Mouse (Mus musculus): ENCODE data around the gene Bpi. TPM values are rescaled to one million over a fixed set of nuclear protein-coding genes. Genes with fewer than 3 reads are reported as not detected.

The Bpi gene
- polyA plus RNA-seq (2016; fragmentation: Nextera tagmentation; extraction: Ambion mirVana): not detected in 2 replicates

DNA sequence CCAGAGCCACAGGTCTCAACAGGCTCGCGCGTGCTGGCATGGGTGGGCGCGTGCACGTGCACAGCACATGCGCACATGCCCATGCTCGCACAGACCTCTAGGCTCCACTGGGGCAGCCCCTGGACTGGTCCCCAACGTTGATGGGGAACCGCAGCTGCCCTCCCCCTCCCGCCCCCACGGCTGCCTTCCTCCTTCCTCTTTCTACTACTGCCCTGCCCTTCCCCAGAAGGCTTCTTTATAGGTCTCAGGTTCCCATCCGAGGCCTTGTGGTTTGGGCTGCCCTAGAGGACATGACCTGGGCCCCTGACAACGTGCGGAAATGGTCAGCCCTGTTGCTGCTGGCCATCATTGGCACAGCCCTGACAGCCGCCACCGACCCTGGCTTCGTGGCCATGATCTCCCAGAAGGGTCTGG is at the start of gene Bpi:
Gene Bpi, plus strand, starts transcription at position 90 of the 414 bp plus-strand sequence.
- Histone ChIP-seq H3K27me3 (0 out of 2 replicates have a peak, but pooled peaks cover 8% of the 10 kb centered on the region), H3K9ac (replicated peaks) (no peak within 1 kb of the TSS), H3K27ac (no peak within 1 kb of the TSS), H3K4me1 (replicated peaks) (peaks cover 23% of the 10 kb centered on the region), H3K4me3 (replicated peaks) (no peak within 1 kb of the TSS), H3K9me3 (no peaks in the 10 kb centered on the region), H3K4me2 (peak within 1 kb of the TSS; percentile 3; the same call in 1 of the 2 replicates), H3K36me3 (no peaks in the 10 kb centered on the region)
- 51% methylated on average over 18 of the region's 18 CpGs for WGBS
- ATAC-seq (ENCODE audit: insufficient number of reproducible peaks, insufficient read depth, low FRiP score, low TSS enrichment, low read depth): no peak

DNA sequence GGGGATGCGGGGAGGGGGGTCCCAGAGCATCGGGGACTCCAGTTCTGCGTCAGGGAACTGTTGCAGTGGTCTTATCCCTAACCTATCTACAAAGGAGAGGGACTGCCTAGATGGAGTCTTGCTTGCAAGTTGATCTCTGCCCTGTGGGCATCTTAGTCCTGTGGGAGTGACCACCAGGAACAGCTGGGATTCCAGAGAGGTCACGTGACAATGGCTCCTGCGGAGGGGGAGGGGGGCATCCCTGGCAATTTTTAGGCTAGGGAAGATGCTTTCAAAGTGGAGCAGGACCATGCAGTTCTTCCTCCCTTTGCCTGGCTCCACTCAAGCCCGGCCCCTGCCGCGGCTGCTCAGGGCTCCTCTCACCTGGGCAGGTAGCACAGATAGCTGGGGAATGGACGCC is 48.1 kb upstream of the Bpi start:
- Histone ChIP-seq H3K27me3 (no peaks in the 10 kb centered on the region), H3K9ac (replicated peaks) (no peak overlapping the region), H3K36me3 (peaks cover 19% of the 10 kb centered on the region), H3K9me3 (peaks cover 3% of the 10 kb centered on the region; the same call in 1 of the 2 replicates), H3K4me3 (replicated peaks) (no peak overlapping the region), H3K27ac (no peak overlapping the region), H3K4me1 (replicated peaks) (peaks cover 26% of the 10 kb centered on the region), H3K4me2 (no peak overlapping the region)
- WGBS: 52% methylated on average over 9 of the region's 9 CpGs
- ATAC-seq (ENCODE audit: insufficient number of reproducible peaks, insufficient read depth, low FRiP score, low TSS enrichment, low read depth): no peak

DNA sequence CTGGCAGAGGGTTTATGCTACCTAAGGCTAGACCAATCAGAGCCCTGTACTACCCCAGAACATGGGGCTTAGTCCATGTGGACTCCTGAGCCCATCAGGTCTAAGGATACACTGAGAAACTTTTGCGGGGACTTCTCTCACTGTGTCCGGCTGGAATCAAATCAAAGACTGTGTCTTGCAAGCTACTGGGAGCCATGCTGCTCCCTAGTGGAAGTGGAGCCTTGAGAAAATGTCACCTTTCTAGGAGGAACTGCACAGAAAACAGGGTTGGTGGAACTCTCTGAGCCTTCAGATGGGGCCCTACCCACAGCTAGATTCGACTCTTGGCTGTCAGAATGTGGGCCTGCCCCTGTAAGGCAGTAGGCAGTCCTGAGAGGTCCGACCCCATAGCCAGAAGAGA is 47.4 kb upstream of the Bpi start:
- WGBS: 54% methylated on average over 4 of the region's 4 CpGs
- no peak overlapping the region for H3K9ac ChIP-seq (replicated peaks)

DNA sequence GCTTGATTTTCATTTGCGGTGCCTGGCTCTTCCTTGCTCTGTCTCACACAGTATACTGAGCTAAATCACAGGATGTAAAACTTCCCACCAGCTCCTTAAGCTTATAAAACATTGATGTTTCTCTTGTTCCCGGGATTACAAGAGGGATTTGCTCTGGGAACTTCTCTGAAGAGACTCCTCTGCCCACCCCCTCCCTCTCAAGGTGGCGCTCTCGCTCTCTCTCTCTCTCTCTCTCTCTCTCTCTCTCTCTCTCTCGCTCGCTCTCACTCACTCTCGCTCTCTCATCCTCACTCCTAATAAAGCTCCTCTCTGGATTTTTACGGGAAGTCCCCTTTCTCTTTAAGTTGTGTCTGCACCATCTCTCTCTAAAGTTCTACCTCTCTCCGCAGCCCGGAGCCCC is 46.9 kb upstream of the Bpi start:
- ATAC-seq (ENCODE audit: insufficient number of reproducible peaks, insufficient read depth, low FRiP score, low TSS enrichment, low read depth): no peak
- Histone ChIP-seq H3K9ac (replicated peaks) (no peak overlapping the region), H3K4me3 (replicated peaks) (0 out of 2 replicates have a peak overlapping the region, but pooled peaks have one; percentile 1), H3K27me3 (no peaks in the 10 kb centered on the region), H3K36me3 (peaks cover 26% of the 10 kb centered on the region), H3K27ac (0 out of 2 replicates have a peak overlapping the region, but pooled peaks have one; percentile 4), H3K4me1 (replicated peaks) (peaks cover 31% of the 10 kb centered on the region), H3K4me2 (peak overlapping the region; percentile 26), H3K9me3 (peaks cover 3% of the 10 kb centered on the region; the same call in 1 of the 2 replicates)
- WGBS: 30% methylated on average over 10 of the region's 10 CpGs

More for the DNA sequence above, 47.4 kb upstream of the Bpi start:
- Histone ChIP-seq H3K4me2 (no peak overlapping the region), H3K27me3 (no peaks in the 10 kb centered on the region), H3K4me3 (replicated peaks) (no peak overlapping the region), H3K9me3 (peaks cover 3% of the 10 kb centered on the region; the same call in 1 of the 2 replicates), H3K4me1 (replicated peaks) (peaks cover 30% of the 10 kb centered on the region), H3K27ac (0 out of 2 replicates have a peak overlapping the region, but pooled peaks have one; percentile 4), H3K36me3 (peaks cover 23% of the 10 kb centered on the region)
- ATAC-seq (ENCODE audit: insufficient number of reproducible peaks, insufficient read depth, low FRiP score, low TSS enrichment, low read depth): no peak

DNA sequence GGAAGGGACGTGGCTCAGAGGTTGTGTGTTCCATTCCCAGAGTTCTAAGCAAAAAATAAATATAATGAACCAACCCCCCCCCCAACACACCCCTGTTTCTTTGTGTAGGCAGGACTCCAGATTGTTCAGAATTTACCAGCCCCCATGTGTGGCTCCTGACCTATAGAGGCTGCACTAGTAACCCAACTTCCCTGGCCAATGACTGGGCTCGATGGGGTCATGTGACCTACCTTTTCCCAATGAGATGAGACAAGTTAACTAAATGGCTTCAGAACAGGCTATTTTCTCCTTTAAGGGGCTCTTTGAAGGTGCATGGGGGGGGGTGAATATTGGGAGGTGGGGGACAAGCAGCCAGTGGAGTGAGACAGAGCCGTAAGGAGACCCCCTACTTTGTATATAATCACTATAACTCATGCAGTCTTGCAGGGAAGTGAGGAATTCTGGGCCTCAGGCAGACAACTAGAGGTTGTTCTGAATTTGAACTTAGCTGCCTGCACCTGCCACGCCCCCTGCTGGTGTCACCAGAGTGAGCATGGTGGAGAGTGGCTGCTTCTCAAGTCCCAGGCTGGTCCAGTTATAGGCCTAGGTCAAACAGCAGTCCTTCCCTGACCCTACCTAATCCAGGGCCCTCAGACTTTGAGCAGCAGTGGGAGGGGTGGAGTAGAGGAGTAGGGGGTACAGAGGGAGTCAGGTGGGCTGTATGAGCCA is 46.0 kb upstream of the Bpi start:
- Histone ChIP-seq H3K4me1 (replicated peaks) (peaks cover 31% of the 10 kb centered on the region), H3K36me3 (peaks cover 35% of the 10 kb centered on the region), H3K9me3 (peaks cover 3% of the 10 kb centered on the region; the same call in 1 of the 2 replicates), H3K4me3 (replicated peaks) (no peak overlapping the region), H3K27ac (no peak overlapping the region), H3K4me2 (peak overlapping the region; percentile 26; the same call in 1 of the 2 replicates), H3K9ac (replicated peaks) (no peak overlapping the region), H3K27me3 (no peaks in the 10 kb centered on the region)
- WGBS: 62% methylated on average over 4 of the region's 4 CpGs
- no peak for ATAC-seq (ENCODE audit: insufficient number of reproducible peaks, insufficient read depth, low FRiP score, low TSS enrichment, low read depth)

DNA sequence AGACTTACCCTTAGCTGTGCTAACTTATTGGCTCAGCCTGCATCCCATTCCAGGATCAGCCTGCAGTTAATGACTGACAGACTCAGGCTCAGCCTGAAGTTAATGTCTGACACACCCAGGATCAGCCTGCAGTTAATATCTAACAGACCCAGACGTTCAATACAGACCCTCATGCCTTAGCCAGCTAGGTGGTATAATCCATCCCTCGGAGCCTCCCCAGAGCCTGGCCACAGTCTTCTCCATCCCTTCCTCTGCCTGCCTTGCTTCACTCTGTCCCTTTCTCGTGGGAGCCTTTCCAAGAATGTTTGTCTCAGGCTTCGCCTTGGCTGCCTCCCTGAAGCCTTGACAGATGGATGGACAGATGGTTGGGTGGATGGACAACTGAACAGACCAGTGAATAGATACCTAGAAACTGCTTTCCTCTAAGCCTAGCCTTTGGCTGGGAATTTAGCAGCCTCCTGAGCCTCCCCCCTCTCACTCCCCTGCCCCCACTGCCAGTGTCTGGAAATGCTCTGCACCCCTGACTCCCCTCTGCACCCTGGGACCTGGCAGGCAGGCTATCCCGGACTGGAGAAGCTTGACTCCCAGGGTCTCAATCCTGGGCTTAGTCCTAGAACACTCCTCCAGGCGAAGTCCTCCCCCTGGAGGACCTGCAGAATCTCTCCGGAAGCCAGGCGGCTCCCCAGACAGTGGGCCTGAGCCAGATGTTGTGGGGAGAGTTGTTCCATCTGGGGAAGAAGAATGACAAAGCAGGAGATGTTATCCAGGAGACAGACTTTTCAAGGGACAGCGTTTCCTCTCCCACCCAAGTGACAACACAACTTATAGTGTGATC is 42.4 kb upstream of the Bpi start:
- 58% methylated on average over 9 of the region's 9 CpGs for WGBS
- peaks cover 20% of the 10 kb centered on the region for H3K4me1 ChIP-seq (replicated peaks)
- H3K27ac ChIP-seq: no peak overlapping the region
- no peak for ATAC-seq (ENCODE audit: insufficient number of reproducible peaks, insufficient read depth, low FRiP score, low TSS enrichment, low read depth)
- H3K4me3 ChIP-seq (replicated peaks): no peak overlapping the region
- H3K9ac ChIP-seq (replicated peaks): no peak overlapping the region
- H3K9me3 ChIP-seq: no peaks in the 10 kb centered on the region
- no peaks in the 10 kb centered on the region for H3K27me3 ChIP-seq
- H3K36me3 ChIP-seq: peaks cover 60% of the 10 kb centered on the region
- H3K4me2 ChIP-seq: no peak overlapping the region

DNA sequence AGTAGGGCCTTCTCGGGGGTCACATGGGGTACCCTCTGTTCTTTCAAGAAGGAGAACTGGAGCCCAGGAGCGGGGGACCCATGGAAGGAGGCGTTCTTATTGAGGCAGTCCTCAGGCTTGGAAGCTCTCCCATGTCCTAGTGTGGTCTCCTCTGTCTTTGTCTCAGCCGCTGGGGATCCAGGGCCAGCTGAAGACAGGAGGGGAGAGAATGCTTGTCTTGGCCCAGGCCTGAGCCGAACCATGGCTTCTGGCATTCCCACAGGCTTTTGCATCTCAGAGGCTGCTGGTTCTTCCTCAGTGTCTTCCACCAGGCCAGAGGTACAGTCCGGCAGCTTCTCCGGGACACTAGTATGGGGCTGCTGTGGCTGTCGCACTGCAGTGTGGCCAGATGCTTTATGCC is 41.4 kb upstream of the Bpi start:
- H3K9me3 ChIP-seq: no peaks in the 10 kb centered on the region
- 89% methylated on average over 8 of the region's 8 CpGs for WGBS
- H3K9ac ChIP-seq (replicated peaks): no peak overlapping the region
- peaks cover 60% of the 10 kb centered on the region for H3K36me3 ChIP-seq
- H3K4me2 ChIP-seq: no peak overlapping the region
- H3K27me3 ChIP-seq: no peaks in the 10 kb centered on the region
- peaks cover 10% of the 10 kb centered on the region for H3K4me1 ChIP-seq (replicated peaks)
- no peak for ATAC-seq (ENCODE audit: insufficient number of reproducible peaks, insufficient read depth, low FRiP score, low TSS enrichment, low read depth)
- H3K4me3 ChIP-seq (replicated peaks): no peak overlapping the region
- no peak overlapping the region for H3K27ac ChIP-seq

DNA sequence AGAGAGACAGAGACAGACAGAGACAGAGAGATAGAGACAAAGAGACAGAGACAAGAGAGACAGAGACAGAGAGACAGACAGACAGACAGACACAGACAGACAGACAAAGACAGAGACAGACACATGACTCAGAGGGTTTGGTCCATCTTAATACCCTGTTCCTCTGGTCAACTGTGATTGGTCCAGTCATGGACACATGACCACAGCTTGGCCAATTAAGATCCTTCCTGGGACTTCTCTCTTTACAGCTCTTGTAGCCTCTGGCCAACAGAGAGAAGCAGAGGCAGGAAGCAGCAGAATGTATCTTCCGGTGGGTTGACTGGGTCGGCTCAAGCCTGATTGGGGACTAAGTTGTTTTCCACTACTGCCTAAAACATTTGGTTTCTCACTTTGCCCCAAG is 38.3 kb upstream of the Bpi start:
- Histone ChIP-seq H3K4me1 (replicated peaks) (peaks cover 33% of the 10 kb centered on the region), H3K27me3 (no peaks in the 10 kb centered on the region), H3K9ac (replicated peaks) (no peak overlapping the region), H3K9me3 (no peaks in the 10 kb centered on the region; the same call in 1 of the 2 replicates), H3K4me3 (replicated peaks) (no peak overlapping the region), H3K36me3 (peaks cover 47% of the 10 kb centered on the region), H3K4me2 (no peak overlapping the region), H3K27ac (no peak overlapping the region)
- 84% methylated on average over 2 of the region's 2 CpGs for WGBS
- ATAC-seq (ENCODE audit: insufficient number of reproducible peaks, insufficient read depth, low FRiP score, low TSS enrichment, low read depth): no peak

DNA sequence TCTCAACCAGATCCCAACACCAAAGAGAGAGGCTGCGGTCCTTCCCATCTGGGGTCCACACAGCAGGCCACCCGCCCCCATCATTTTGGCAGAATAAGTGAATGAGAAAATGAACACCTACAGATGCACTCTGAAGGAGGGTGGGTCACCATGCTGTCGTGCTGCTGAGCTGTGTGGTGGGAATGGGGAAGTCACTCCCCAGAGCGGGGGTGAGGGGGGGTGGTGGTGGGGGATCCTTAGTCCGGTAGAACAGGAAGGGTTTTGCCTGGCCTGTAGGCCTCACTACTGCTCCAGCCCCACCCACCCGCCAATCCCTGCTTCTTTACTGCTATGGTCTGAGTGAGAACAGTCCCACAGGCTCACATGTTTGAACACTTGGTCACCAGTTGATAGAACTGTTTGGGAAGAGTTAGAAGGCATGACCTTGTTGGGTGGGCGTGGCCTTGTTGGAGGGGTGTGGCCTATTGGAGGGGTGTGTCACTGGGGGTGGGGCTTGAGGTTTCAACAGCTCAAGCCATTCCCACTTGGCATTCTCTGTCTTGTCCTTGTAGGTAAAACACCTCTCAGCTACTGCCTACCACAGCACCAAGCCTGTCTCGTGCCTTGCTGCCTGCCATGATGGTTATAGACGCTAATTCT is 36.3 kb upstream of the Bpi start:
- Histone ChIP-seq H3K4me1 (replicated peaks) (peaks cover 28% of the 10 kb centered on the region), H3K27ac (no peak overlapping the region; the same call in 1 of the 2 replicates), H3K9ac (replicated peaks) (no peak overlapping the region; the same call in 1 of the 2 replicates), H3K36me3 (peaks cover 34% of the 10 kb centered on the region), H3K27me3 (no peaks in the 10 kb centered on the region), H3K4me3 (replicated peaks) (no peak overlapping the region), H3K9me3 (no peaks in the 10 kb centered on the region; the same call in 1 of the 2 replicates), H3K4me2 (no peak overlapping the region)
- 89% methylated on average over 9 of the region's 9 CpGs for WGBS
- no peak for ATAC-seq (ENCODE audit: insufficient number of reproducible peaks, insufficient read depth, low FRiP score, low TSS enrichment, low read depth)

DNA sequence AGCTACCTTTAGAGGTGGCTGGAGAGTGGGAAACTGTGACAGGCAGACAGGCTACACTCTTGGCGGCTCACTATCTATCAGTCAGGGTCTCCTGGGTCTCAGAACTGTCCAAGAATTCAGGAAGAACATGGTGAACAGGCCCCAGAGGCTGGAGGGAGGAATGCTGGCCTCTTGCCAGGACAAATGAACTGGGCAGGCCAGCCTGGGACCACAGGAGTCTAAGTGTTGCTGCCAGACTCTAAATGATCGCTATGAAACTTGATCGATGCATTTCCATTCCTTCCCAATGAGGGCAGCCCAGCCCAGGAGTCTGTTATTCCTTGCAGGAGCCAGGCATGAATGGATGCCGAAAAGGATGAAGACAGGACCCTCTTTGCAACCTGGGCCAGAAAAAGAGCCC is 35.2 kb upstream of the Bpi start:
- peaks cover 28% of the 10 kb centered on the region for H3K4me1 ChIP-seq (replicated peaks)
- H3K4me3 ChIP-seq (replicated peaks): no peak overlapping the region
- WGBS: 42% methylated on average over 4 of the region's 4 CpGs
- H3K27ac ChIP-seq: peak overlapping the region; percentile 93
- peaks cover 23% of the 10 kb centered on the region for H3K36me3 ChIP-seq
- no peaks in the 10 kb centered on the region; the same call in 1 of the 2 replicates for H3K9me3 ChIP-seq
- no peak overlapping the region for H3K9ac ChIP-seq (replicated peaks)
- peak overlapping the region; percentile 23; the same call in 1 of the 2 replicates for H3K4me2 ChIP-seq
- ATAC-seq (ENCODE audit: insufficient number of reproducible peaks, insufficient read depth, low FRiP score, low TSS enrichment, low read depth): 0 out of 2 replicates have a peak, but pooled peaks have one; percentile 40
- H3K27me3 ChIP-seq: 0 out of 2 replicates have a peak, but pooled peaks cover 5% of the 10 kb centered on the region

All from limb, embryonic 12.5 days (tissue).